Mouse (Mus musculus): ENCODE data around the gene Zfc3h1.
A peak's percentile ranks its signal among the peaks of the same experiment; 100 is the strongest.

Gene Zfc3h1

GRCm38 (mm10) chr10:115478441-115479141 lies 93.8 kb downstream of the Zfc3h1 start:
- DNase-seq: peak; percentile 20 to 27

All from cerebellum, postnatal 25 days (tissue).